Mouse (Mus musculus) small intestine, adult 2 months (tissue): ENCODE results near the gene Padi2. TPM values are rescaled to one million over a fixed set of nuclear protein-coding genes. Genes with fewer than 3 reads are reported as not detected.

Source experiments
- H3K27ac ChIP-seq: fragments of 200-500 bp; 2 replicates; pipeline ENCODE4 v1.5.1; 2012; ENCODE audit warnings: low read depth, low read length, control low read depth, inconsistent platforms; ENCODE audit not compliant: insufficient read depth
- H3K27me3 ChIP-seq: fragments of 200-500 bp; 2 replicates; pipeline ENCODE4 v1.6.1; 2012; ENCODE audit warnings: mild to moderate bottlenecking, moderate library complexity, low read length, inconsistent platforms; ENCODE audit not compliant: control insufficient read depth, insufficient read depth
- H3K36me3 ChIP-seq: fragments of 200-500 bp; 2 replicates; pipeline ENCODE4 v1.6.1; 2012; ENCODE audit warnings: mild to moderate bottlenecking, low read length, control low read depth, inconsistent platforms; ENCODE audit not compliant: control insufficient read depth, insufficient read depth
- H3K4me1 ChIP-seq: fragments of 200-500 bp; 2 replicates; pipeline ENCODE4 v1.6.1; 2012; ENCODE audit warnings: low read length, inconsistent platforms, mixed read lengths; ENCODE audit not compliant: control insufficient read depth, insufficient read depth, insufficient read length
- H3K4me3 ChIP-seq: fragments of 200-500 bp; 2 replicates; pipeline ENCODE4 v1.5.1; 2012; ENCODE audit warnings: low read depth, mild to moderate bottlenecking, control low read depth, inconsistent platforms, low read length, moderate library complexity
- CTCF ChIP-seq: fragments of 200-500 bp; IDR thresholded peaks from 2 replicates; pipeline ENCODE4 v1.5.1; 2012; ENCODE audit warnings: low read depth, mild to moderate bottlenecking, control low read depth, inconsistent platforms, low read length, moderate library complexity, mixed read lengths; ENCODE audit not compliant: insufficient replicate concordance, insufficient read length; ENCODE audit errors: extremely low read depth
- POLR2A ChIP-seq: fragments of 200-500 bp; IDR thresholded peaks from 2 replicates; pipeline ENCODE4 v1.6.1; 2012; ENCODE audit warnings: low read depth, mild to moderate bottlenecking, control low read depth, inconsistent platforms, low read length, moderate library complexity
- WGBS: fragments of 180-500 bp; shearing (Covaris S2); methylation state at CpG from one replicate; pipeline ENCODE4 v1.1.7; 2018; 5-methylcytosine and 5-hydroxymethylcytosine counted together
- polyA plus RNA-seq: library from polyadenylated mRNA; depleted of rRNA; stranded (reverse); fragments of >200 nt; gene quantifications from 2 replicates; pipeline ENCODE4 v1.2.3, GENCODE M21; 2012; rRNA removed

Padi2 gene
- polyA plus RNA-seq, 1 experiment = 2.3 TPM

GRCm38 (mm10) chr4:140988706-140989290, 82.7 kb downstream of the Padi2 start:
- H3K27ac ChIP-seq = no peak overlapping the region
- no peaks in the 10 kb centered on the region for H3K27me3 ChIP-seq
- H3K4me3 ChIP-seq = no peak overlapping the region
- TF ChIP-seq POLR2A = no peak
- TF ChIP-seq CTCF = no peak
- H3K4me1 ChIP-seq = 0 out of 2 replicates have a peak, but pooled peaks cover 3% of the 10 kb centered on the region
- peaks cover 9% of the 10 kb centered on the region; the same call in 1 of the 2 replicates for H3K36me3 ChIP-seq
- WGBS = 75% methylated on average over 7 of the region's 7 CpGs

- Histone ChIP-seq H3K27me3 (no peaks in the 10 kb centered on the region), H3K4me1 (0 out of 2 replicates have a peak, but pooled peaks cover 3% of the 10 kb centered on the region), H3K4me3 (no peak overlapping the region), H3K27ac (no peak overlapping the region), H3K36me3 (peaks cover 14% of the 10 kb centered on the region; the same call in 1 of the 2 replicates)
- TF ChIP-seq POLR2A (no peak), CTCF (no peak)
- WGBS = 75% methylated on average over 14 of the region's 14 CpGs
Observed at GRCm38 (mm10) chr4:140989447-140989846, 83.3 kb downstream of the Padi2 start.

GRCm38 (mm10) chr4:140992215-140992614, 86.1 kb downstream of the Padi2 start:
- H3K36me3 ChIP-seq = peaks cover 33% of the 10 kb centered on the region
- H3K27ac ChIP-seq = no peak overlapping the region
- TF ChIP-seq CTCF = no peak
- TF ChIP-seq POLR2A = no peak
- no peak overlapping the region for H3K4me3 ChIP-seq
- 0 out of 2 replicates have a peak, but pooled peaks cover 3% of the 10 kb centered on the region for H3K4me1 ChIP-seq
- H3K27me3 ChIP-seq = no peaks in the 10 kb centered on the region
- WGBS = 95% methylated on average over 20 of the region's 20 CpGs

GRCm38 (mm10) chr4:140993846-140994245, 87.7 kb downstream of the Padi2 start:
- H3K4me1 ChIP-seq = no peaks in the 10 kb centered on the region
- TF ChIP-seq POLR2A = no peak
- TF ChIP-seq CTCF = no peak
- WGBS = 92% methylated on average over 8 of the region's 8 CpGs
- H3K4me3 ChIP-seq = no peak overlapping the region
- H3K27me3 ChIP-seq = no peaks in the 10 kb centered on the region
- H3K36me3 ChIP-seq = peaks cover 35% of the 10 kb centered on the region
- no peak overlapping the region for H3K27ac ChIP-seq

GRCm38 (mm10) chr4:140995811-140996210, 89.7 kb downstream of the Padi2 start:
- no peaks in the 10 kb centered on the region for H3K4me1 ChIP-seq
- no peaks in the 10 kb centered on the region for H3K27me3 ChIP-seq
- 83% methylated on average over 8 of the region's 8 CpGs for WGBS
- no peak overlapping the region for H3K4me3 ChIP-seq
- H3K36me3 ChIP-seq = peaks cover 39% of the 10 kb centered on the region
- TF ChIP-seq POLR2A (no peak), CTCF (no peak)
- no peak overlapping the region for H3K27ac ChIP-seq

- H3K27ac ChIP-seq = no peak overlapping the region
- H3K4me3 ChIP-seq = no peak overlapping the region
- H3K4me1 ChIP-seq = no peaks in the 10 kb centered on the region
- no peaks in the 10 kb centered on the region for H3K27me3 ChIP-seq
- peaks cover 39% of the 10 kb centered on the region for H3K36me3 ChIP-seq
- TF ChIP-seq POLR2A = no peak
- WGBS = 93% methylated on average over 9 of the region's 9 CpGs
Observed at GRCm38 (mm10) chr4:140996812-140997211, 90.7 kb downstream of the Padi2 start.

Other genes starting within 250 kb of the Padi2 start
- 10.4 and 14.2 TPM in 2 replicates for gene Arhgef10l, start 240.3 kb upstream of the Padi2 start, polyA plus RNA-seq
- gene Rcc2, start 205.8 kb upstream of the Padi2 start, polyA plus RNA-seq = 23.1 and 42.9 TPM in 2 replicates
- gene Padi6, start 163.7 kb upstream of the Padi2 start, polyA plus RNA-seq = not detected in 2 replicates
- gene Padi4, start 132.1 kb upstream of the Padi2 start, polyA plus RNA-seq = 0.35 and 0.77 TPM in 2 replicates
- gene Padi3, start 95.7 kb upstream of the Padi2 start, polyA plus RNA-seq = not detected in 2 replicates
- 0.04 TPM in 1 of 2 replicates, not detected in the other for gene Padi1, start 60.6 kb upstream of the Padi2 start, polyA plus RNA-seq
- 304 and 515 TPM in 2 replicates for gene Sdhb, start 54.9 kb downstream of the Padi2 start, polyA plus RNA-seq
- 63.0 and 76.6 TPM in 2 replicates for gene Atp13a2, start 80.5 kb downstream of the Padi2 start, polyA plus RNA-seq
- 8.8 and 13.7 TPM in 2 replicates for gene Mfap2, start 104.1 kb downstream of the Padi2 start, polyA plus RNA-seq
- 4.7 and 7.3 TPM in 2 replicates for gene Crocc, start 154.2 kb downstream of the Padi2 start, polyA plus RNA-seq
- gene Necap2, start 172.0 kb downstream of the Padi2 start, polyA plus RNA-seq = 28.2 and 68.9 TPM in 2 replicates
- gene Spata21, start 182.0 kb downstream of the Padi2 start, polyA plus RNA-seq = not detected in 2 replicates
- gene Szrd1, start 233.4 kb downstream of the Padi2 start, polyA plus RNA-seq = 27.0 and 52.5 TPM in 2 replicates
- gene Fbxo42, start 241.6 kb downstream of the Padi2 start, polyA plus RNA-seq = 6.6 and 13.1 TPM in 2 replicates